Mouse (Mus musculus): Measurements from ENCODE around the gene Rab37.

The Rab37 gene

DNA sequence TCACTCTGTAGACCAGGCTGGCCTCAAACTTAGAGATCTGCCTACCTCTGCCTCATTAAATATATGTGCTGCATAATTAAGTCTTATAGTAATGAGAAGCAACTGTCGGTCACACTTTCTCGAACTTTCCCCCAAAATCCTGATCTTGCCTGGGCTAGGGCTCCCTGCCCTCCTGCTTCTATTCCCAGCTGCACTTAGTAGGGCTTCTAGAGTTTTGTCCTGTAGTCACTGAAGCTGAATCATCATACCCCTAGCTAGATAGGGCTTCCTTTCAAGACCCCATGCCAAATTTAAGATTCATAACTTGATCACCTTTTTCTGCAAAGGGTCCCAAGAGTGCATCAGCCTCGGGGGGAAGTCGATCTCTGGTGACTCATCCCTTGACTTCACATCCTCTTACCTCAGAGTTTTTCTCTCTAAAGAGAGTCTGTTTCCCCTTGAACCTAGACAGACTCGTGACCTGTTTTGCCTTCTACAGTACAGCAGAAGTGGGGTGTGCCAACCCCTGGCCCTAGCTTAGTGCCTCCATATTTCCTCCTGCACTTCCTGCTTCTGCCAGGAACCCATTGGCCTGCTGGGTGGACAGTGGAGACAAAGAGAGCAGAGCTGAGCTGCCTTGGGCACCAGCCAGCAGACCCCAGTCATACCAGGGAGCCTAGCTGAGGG, 47.5 kb downstream of the Rab37 start:
- no peak for DNase-seq

DNA sequence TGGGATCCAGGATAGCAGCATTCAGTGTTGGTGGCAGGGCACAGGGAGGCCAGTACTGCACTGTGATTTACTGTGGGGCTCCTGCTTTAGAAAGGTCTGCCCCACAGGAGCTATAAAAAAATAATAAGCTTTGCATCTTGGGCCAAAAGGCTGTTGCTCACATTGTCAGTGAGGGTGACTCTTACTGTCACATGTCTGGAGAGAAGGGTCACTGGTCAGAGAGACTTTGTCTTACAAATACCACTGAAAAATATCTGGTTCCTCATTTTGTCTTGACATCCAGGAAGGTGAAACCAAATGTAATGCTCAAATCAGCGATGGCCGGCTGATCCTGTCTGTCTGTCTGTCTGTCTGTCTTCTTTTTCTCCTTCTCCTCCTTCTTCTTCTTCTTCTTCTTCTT, 50.7 kb downstream of the Rab37 start:
- no peak for DNase-seq

DNA sequence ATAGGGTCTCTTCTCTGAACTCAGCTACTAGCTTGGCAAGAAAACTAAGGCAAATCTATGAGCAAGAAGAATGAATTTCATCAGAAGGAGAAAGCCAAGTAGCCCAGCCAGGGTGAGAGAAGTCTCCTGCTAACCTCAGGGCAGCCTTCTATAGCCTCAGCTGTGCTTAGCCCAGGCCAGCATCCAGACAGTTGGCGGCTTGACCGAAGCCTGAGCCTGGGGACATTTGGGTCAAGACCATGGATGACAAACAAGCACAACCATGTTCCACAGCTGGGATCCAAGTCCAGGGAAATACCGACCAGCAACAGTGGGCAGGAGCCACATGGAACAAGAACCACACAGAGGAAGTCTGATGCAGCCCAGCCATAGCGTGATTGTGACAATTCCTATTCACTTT, 56.6 kb downstream of the Rab37 start:
- DNase-seq, result no peak

DNA sequence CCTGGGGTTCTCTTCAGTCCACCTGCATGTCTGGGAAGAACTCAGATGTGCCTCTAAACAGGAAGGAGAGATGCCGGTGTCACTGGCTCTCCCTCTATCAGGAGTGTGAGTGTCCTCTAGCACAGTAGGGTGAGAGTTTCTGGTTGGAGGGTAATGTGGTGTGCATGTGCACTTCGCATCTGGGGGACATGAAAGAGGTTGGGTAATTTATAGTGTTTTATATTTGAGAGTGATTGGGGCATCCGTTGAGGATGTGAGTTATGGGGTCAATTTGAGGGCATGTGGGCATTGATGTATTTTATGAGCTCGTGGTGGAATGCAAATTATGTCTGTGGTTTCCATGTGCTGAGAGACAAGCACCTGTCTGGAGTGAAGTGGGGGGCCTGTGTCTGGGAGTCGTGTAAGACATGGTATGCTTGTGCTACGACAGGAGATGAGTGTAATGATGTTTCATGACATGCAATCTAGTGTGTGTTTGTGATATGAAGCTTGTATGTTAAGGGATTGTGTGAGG, 59.6 kb downstream of the Rab37 start:
- no peak for DNase-seq

DNA sequence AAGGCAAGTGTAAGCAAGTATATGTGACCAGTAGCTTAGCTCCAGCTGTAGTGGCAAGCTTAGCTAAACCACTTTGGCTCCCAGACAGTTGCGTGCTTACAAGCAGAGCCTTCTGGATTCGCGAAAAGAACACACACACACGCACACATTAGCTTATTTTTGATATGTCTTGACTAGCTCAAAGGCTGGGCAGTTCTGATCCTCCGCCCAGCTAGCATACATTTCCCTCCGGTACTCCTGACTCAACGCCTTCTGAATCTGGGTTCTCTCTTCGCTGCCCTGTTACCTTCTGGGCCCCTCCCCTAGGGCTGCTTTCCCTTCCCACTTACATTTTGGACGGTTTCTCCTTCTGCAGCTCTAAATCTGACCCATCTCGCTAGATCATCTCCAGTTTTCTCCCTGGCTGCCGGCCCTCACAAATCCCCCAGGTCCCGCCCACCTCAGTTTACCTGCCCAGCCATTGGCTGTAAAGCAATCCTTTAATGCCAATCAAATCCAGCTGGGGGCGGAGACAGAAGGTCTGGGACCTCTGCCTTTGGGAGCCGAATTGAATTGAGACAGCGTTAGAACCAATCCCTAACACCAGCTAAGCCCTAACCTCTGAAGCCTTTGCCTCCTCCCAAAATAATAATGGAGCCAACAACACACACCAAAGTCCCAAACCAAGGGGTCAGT, 60.7 kb downstream of the Rab37 start:
- peak; percentile 86 for DNase-seq

DNA sequence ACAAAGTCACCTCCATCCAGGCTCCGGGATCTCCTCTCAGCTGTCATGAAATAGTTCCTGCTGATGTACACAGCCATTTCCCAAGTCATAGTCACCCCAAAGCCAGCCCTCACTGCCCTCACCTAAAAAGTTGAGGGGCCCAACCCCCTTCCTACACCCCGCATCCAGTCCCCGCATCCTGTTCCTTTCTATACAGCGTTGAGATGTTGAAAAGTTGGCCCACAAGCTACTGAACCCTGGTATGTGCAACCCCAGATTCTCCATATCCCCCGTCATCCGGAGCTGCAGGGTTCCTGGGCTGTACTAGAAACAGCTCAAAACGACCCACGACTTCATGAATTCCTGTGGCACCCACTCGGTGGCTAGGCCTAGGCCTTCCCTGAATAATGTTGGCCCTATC, 61.9 kb downstream of the Rab37 start:
- no peak for DNase-seq

DNA sequence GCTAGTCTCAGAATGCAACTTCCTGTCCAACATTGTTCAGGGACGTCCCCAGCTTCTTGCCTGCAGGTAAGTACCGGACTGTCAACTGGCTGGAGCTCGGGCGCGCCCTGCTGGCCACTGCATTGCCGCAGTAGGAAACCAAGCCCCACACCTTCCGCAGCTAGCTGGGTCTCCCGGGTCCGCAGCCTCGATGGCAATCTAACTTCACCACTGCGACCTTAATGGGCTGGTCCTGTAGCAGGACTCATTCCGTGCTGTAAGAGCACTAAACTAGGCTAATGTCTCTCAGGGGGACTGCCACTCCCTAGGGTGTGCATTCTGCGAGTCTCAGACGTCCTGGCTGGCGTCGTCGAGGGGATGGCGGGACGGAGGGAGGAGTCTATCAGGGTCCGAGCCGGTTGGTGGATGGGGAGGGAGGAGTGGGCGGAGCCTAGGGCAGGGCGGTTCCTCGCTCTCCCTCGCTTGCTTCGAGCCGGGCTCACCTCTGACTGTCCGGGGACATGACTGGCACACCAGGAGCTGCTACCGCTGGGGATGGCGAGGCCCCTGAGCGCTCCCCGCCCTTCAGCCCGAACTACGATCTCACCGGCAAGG, 62.6 kb downstream of the Rab37 start:
- peak; percentile 83 for DNase-seq

DNA sequence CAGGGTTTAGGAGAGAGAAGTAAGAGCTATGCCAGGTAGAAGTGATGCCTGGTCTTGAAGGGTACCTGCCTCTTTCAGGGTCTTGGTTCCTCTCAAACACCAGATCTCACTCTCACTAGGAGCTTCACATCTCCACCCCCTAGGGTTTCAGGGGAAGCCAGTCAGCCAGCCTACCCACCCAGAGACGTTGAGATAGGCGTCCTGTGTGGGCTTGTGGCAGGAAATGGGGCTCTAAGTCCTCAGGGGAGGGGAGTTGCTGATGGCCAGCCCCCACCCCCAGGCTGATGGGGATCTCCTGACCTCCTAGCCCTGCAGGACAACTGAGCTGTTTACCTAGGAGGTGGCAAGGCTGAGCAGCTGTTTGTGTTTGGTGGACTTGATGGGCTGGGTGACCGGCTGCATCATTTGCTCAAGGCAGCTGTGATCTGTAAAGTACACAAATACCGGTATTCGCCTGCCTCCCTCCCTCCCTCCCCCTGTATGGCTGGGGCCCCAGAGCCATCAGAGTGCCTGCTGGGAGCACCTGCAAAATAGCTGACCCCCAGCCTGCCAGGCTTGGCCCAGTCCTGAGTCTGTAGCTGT, 63.9 kb downstream of the Rab37 start:
- DNase-seq, result peak; percentile 40

DNA sequence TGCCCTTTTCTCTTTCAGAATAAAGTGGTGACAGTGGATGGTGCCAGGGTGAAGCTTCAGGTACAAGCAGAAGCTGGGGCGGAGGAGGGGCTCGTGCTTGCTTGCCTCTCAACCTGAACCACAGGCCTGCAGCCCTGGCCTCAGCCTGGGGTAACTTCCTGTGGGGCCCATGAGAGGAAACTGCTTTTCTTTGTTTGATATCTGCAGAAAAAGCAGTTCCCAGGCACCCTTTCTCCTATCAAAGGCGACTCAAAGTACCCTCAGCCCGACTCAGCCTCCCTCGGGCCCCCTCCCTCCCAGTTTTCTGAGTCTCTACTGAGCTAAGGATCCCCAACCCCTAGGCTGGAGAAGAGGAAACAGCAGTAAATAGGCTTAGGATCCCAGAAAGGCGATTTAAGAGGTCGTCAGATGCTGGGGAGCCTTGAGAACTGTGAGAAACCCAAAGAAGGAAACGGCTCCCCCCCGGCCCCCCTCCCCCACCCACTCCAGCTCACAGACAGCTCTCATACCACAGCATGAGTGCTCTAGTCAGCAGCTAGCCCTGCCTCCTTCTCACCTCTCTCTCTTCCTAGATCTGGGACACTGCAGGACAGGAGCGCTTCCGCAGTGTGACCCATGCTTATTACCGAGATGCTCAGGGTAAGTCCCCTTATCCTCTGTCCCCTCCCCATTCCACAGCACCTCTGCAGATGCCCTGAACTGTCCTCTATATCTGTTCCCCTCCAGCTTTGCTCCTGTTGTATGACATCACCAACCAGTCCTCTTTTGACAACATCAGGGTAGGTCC, 66.9 kb downstream of the Rab37 start:
- DNase-seq, result peak; percentile 34

DNA sequence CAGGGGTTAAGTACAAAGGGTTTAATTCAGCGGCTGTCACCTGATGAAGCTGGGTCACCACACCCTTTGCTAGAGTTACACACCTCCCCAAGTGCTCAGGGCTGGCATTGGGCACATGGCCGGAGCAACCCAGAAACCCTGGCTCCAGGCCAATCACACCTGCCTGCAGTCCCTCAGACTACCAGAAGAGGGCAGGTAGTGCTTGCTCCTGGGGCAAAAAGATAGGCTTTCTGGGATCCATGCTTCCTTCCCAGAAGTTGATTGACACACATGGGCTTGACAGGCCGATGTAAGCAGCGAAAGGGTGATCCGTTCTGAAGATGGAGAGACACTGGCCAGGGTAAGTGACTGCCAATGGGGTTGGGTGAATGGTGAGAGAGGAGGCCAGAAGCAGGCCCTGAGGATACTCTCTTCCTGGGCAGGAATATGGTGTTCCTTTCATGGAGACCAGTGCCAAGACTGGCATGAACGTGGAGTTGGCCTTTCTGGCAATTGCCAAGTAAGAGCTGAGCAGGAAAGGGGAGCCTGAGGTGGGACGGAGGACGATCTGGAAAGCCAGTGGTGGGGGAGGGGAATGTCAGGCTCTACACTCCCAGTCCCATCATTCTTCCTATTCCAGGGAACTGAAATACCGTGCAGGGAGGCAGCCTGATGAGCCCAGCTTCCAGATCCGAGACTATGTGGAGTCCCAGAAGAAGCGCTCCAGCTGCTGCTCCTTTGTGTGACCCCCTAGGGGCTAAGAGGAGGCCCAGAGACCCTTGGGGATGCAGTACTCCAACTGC, 69.0 kb downstream of the Rab37 start:
- DNase-seq, result peak; percentile 89

DNA sequence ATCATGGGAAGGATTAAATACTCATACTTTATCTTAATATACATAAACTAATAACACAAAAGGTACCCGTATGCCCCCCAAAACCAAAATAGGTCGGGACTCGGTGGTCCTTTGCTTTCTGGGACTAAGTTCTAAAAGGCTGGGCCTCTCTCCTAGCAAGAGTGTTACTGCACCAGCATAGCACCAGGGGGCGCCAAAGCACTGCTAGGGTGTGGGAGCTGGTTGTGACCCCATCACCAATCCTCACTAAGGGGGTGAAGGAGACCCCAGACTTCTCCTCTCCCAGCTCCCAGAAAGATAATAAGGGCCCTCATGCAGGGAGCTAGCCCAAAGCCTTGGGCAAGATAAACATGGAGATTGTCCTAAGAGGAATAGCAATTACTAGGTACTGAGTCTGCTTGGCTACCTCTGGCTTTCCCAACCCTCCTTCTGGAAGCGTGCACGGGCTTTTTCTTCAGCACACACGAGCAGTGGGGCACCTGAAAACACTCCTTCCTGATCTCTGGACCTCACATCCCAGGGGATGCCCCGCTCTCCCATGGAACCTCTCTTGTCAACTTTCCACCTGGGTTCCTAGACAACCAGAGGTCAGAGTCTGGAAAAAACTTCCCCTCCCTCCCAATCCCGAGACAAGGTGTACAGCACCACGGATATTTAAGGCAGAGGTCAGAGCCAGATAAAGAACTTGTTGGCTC, 69.8 kb downstream of the Rab37 start:
- peak; percentile 77 for DNase-seq

DNA sequence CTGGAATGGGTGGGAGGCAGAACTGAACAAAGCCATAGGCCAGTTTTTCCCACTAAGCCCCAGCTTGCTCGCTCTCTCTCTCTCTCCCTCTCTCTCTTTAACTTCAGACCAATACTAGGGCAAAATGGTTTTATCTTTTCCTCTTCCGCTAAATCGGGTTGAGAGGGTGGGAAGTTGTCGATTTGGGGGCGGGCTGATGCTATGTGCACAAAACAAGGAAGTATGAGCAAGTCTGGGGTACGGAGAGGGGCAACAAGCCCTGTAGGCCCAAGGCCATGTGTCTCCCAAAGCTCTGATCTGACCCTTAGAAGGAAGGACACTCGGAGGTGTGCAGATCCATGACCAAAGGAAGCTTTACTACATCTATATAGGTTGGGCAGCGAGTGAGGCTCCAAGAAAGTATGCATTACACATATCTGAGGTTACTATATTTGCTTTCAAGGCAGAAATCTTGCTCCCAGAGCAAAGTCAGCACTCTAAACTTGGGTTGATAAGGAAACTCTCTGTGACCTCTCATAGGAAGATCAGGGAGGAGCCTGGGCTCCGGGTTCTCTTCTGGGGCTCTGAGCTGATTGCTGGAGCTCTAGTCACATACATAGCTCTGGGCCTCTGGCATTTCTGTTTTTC, 70.5 kb downstream of the Rab37 start:
- peak; percentile 42 for DNase-seq

DNA sequence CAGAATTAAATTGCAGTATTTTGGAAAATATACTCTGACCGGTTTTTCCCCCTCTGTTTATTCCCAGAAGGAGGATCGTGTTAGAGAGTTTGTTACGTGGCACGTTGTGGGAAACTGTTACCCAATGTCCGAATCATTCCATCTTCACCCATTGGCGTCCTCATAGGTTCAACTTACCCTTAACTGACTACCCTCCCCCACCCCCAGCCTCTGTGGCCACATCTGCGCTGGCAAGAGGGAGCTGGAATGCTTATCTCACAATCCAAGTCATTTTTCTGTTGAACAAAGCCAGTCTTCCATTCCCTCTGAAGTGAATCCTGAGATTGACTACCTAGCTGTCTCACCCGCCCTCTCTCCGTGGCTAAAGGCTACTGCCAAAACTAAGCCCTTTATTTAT, 71.0 kb downstream of the Rab37 start:
- DNase-seq, result peak; percentile 42

DNA sequence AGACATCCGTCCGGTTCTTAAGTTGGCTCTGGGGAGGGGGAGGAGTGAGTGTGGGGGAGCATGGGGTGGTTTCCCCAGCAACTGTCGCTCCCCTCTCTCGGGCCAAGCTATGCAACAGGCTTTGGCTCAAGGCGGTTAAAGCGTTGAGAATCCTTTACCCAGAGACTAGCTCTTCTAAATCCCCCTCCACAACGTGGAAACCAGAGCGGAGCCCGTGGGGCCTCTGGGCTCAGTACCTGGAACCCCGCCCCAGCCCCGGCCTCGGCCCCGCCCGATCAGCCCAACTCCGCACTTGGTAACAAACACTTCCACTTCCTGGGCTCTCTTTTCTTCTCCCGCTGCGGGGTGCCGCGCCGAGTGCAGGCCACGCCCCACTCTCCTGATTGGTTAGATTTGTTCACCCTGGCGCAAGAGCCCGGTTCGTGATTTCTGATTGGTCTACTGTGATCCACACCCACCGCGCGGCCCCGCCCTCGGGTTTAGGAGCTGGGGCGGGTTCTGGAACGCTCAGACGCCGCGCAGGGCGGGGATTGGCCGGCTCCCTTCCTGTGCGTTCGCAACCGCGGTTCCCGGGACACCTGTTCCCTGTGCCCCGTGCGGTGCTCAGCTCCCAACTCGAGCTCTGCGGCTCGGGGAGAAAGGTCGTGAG, 71.7 kb downstream of the Rab37 start, which contains the start of gene Slc9a3r1:
Gene Slc9a3r1, plus strand, starts transcription at position 510 of the 649 bp plus-strand sequence.
- peak; percentile 99 for DNase-seq

DNA sequence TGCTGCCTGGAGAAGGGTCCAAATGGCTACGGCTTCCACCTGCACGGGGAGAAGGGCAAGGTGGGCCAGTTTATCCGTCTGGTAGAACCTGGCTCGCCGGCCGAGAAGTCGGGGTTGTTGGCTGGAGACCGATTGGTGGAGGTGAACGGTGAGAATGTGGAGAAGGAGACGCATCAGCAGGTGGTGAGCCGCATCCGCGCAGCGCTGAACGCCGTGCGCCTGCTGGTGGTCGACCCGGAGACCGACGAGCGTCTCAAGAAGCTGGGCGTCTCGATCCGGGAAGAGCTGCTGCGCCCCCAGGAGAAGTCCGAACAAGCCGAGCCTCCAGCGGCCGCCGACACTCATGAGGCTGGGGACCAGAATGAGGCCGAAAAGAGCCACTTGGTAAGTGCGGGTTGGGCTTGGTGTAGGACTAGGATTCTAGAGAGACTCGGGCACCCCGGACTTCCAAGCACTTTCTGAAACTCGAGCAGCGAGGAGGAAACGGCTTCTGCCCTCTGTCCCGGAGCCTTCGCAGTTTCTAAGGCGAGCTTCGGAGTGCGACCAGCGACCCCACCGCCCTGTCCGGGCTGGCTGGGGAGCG, 72.4 kb downstream of the Rab37 start:
- no peak for DNase-seq

DNA sequence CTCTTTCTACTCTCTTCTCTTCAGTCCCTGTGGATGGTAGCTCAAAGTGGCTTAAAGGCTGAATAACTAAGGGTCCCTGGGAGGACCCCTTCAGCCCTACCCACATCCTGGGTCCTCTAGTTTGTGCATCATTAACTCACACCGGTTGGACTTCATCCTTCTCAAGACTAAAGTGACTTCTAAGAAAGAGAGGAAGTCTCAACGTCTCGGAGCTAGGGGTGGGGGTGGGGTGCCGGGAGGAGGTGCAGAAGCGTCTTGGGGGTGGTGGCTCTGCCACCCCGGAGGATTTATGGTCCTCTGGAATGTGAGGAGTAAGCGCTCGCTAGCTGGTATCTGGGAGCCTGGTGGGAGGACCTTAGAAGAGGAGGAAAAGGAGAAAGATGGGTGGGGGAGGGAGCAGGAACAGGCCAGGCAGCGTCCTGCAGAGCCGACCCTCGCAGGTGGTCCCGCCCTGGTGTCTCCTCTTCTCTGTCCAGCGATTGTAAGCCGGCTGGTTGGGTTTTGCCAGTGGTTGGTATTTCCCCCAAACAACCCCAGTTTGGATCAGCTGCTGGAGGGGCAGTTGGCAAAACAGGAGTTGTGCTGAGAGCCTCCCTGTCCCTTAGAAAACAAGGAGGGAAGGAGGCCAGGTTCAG, 73.2 kb downstream of the Rab37 start:
- DNase-seq, result peak; percentile 57

DNA sequence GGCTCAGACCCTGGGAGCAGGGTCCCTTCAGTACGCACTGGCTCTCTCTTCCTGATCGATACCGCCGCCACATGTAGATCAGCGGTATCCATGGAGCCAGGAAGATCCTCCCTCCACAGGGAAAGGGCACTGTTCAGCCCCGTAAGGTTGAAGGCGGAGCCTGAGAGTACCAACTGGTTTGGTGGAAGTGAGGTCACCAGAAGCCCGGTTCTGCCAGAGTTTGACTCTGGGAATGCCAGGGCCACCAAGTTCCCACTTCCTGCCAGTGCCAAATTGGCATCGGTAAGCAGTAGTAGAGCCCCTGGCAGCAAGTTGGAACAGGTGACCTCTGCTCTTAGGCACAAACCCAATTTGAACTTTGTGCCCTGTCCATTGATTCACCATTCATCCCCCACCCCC, 73.7 kb downstream of the Rab37 start:
- peak; percentile 83 for DNase-seq

DNA sequence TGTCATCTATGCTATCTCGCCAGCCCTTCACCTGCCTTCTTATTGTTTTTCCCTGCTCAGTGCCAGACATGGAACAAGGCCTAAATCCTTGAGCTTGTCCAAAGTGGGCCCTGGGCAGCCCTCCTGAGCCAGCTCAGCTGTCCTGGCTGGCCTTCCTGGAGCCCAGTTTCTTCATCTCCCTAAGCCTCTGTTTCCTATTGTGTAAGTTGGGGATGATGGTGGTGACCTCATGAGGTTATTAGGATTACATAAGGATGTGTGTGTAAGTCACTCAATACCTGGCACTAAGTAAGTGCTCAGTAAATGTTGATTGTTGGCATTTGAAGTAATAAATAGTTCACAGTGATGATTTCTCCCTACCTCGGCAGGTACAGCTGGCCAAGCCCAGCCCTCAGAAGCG, 75.5 kb downstream of the Rab37 start:
- DNase-seq, result no peak

DNA sequence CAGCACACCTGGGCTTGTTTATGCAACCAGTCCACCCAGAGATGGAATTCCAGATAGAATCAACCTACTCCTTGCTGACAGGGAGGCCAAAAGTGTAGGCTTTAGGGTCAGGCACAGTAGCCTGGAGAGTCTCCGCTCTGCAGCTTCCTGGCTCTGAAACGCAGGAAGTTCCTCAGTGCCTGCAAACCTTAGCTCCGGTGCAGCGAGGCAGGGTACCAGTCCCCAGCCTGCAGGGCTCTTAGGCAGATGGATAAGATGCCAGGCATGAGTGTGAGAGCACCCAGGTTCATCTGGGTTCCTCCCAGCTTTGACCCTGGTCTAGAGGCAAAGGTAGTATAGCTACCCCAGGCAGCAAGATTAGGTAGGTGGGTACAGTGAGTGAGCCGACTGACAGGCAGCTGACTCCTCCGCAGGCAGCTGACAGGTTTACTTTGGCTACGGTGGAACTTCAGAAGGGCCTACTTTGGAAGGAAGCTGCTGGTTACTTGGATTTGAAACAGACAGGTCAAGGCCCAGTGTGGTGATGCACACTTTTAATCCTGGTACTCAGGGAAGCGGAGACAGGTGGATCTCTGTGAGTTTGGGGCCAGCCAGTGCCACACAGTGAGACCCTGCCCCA, 76.5 kb downstream of the Rab37 start:
- DNase-seq, result no peak
